Mouse (Mus musculus): ENCODE results near the gene Mat2a. TPM values are rescaled to one million over a fixed set of nuclear protein-coding genes. Genes with fewer than 3 reads are reported as not detected.

The Mat2a gene
- polyA plus RNA-seq, 1 experiment from 2014 or later: 320 TPM

GRCm38 (mm10) chr6:72389471-72389940 lies 49.9 kb downstream of the Mat2a start:
- Histone ChIP-seq H3K4me2 (ENCODE audit: low read length) (peak overlapping the region; percentile 71), H3K4me3 (replicated peaks; ENCODE audit: low read depth, low read length) (peak overlapping the region; percentile 57), H3K9ac (ENCODE audit: low read depth, low read length) (peak overlapping the region; percentile 83), H3K9me3 (replicated peaks; ENCODE audit: low read length) (no peaks in the 10 kb centered on the region), H3K27ac (peak overlapping the region; percentile 99), H3K27me3 (ENCODE audit: insufficient read depth, low read length) (no peaks in the 10 kb centered on the region), H3K4me1 (replicated peaks; ENCODE audit: insufficient read depth, low read length) (peaks cover 27% of the 10 kb centered on the region; the same call in 1 of the 2 replicates), H3K36me3 (ENCODE audit: insufficient read depth, low read length) (peaks cover 7% of the 10 kb centered on the region)
- ATAC-seq (replicated peaks; ENCODE audit: low FRiP score, low read depth) (peak; percentile 11; the same call in 1 of the 2 replicates), DNase-seq (ENCODE audit: low spot score) (peak; percentile 56)
- no peak for TF ChIP-seq CTCF (IDR thresholded peaks at IDR 0.05; ENCODE audit: low read depth)
- 8% methylated on average over 13 of the region's 13 CpGs for WGBS

- no peak for DNase-seq (ENCODE audit: low spot score)
- 78% methylated on average over 6 of the region's 6 CpGs for WGBS
- no peak for TF ChIP-seq CTCF (IDR thresholded peaks at IDR 0.05; ENCODE audit: low read depth)
- Histone ChIP-seq H3K4me3 (replicated peaks; ENCODE audit: low read depth, low read length) (peak overlapping the region; percentile 57; the same call in 1 of the 2 replicates), H3K4me1 (replicated peaks; ENCODE audit: insufficient read depth, low read length) (peaks cover 27% of the 10 kb centered on the region; the same call in 1 of the 2 replicates), H3K9ac (ENCODE audit: low read depth, low read length) (peak overlapping the region; percentile 83; the same call in 1 of the 2 replicates), H3K27me3 (ENCODE audit: insufficient read depth, low read length) (no peaks in the 10 kb centered on the region), H3K36me3 (ENCODE audit: insufficient read depth, low read length) (peaks cover 7% of the 10 kb centered on the region), H3K27ac (peak overlapping the region; percentile 99), H3K9me3 (replicated peaks; ENCODE audit: low read length) (no peaks in the 10 kb centered on the region), H3K4me2 (ENCODE audit: low read length) (peak overlapping the region; percentile 71)
- ATAC-seq (replicated peaks; ENCODE audit: low FRiP score, low read depth): no peak
Observed at GRCm38 (mm10) chr6:72388791-72389329, 50.5 kb downstream of the Mat2a start.

- no peak overlapping the region for H3K4me2 ChIP-seq (ENCODE audit: low read length)
- H3K9ac ChIP-seq (ENCODE audit: low read depth, low read length): no peak overlapping the region
- H3K36me3 ChIP-seq (ENCODE audit: insufficient read depth, low read length): peaks cover 7% of the 10 kb centered on the region
- no peak for ATAC-seq (replicated peaks; ENCODE audit: low FRiP score, low read depth)
- 53% methylated on average over 10 of the region's 10 CpGs for WGBS
- no peaks in the 10 kb centered on the region for H3K9me3 ChIP-seq (replicated peaks; ENCODE audit: low read length)
- H3K27ac ChIP-seq: no peak overlapping the region
- H3K4me3 ChIP-seq (replicated peaks; ENCODE audit: low read depth, low read length): no peak overlapping the region
- no peak for DNase-seq (ENCODE audit: low spot score)
- no peaks in the 10 kb centered on the region for H3K27me3 ChIP-seq (ENCODE audit: insufficient read depth, low read length)
- no peak for TF ChIP-seq CTCF (IDR thresholded peaks at IDR 0.05; ENCODE audit: low read depth)
- peaks cover 27% of the 10 kb centered on the region; the same call in 1 of the 2 replicates for H3K4me1 ChIP-seq (replicated peaks; ENCODE audit: insufficient read depth, low read length)
Observed at GRCm38 (mm10) chr6:72388266-72388665, 51.1 kb downstream of the Mat2a start.

- Histone ChIP-seq H3K4me1 (replicated peaks; ENCODE audit: insufficient read depth, low read length) (peaks cover 27% of the 10 kb centered on the region; the same call in 1 of the 2 replicates), H3K4me3 (replicated peaks; ENCODE audit: low read depth, low read length) (no peak overlapping the region), H3K27ac (no peak overlapping the region), H3K27me3 (ENCODE audit: insufficient read depth, low read length) (no peaks in the 10 kb centered on the region), H3K9me3 (replicated peaks; ENCODE audit: low read length) (no peaks in the 10 kb centered on the region), H3K36me3 (ENCODE audit: insufficient read depth, low read length) (peaks cover 7% of the 10 kb centered on the region), H3K4me2 (ENCODE audit: low read length) (no peak overlapping the region), H3K9ac (ENCODE audit: low read depth, low read length) (no peak overlapping the region)
- no peak for DNase-seq (ENCODE audit: low spot score)
- no peak for TF ChIP-seq CTCF (IDR thresholded peaks at IDR 0.05; ENCODE audit: low read depth)
- WGBS: 62% methylated on average over 3 of the region's 3 CpGs
- ATAC-seq (replicated peaks; ENCODE audit: low FRiP score, low read depth): no peak
Observed at GRCm38 (mm10) chr6:72387816-72388215, 51.5 kb downstream of the Mat2a start.

GRCm38 (mm10) chr6:72386561-72386960 lies 52.8 kb downstream of the Mat2a start:
- Histone ChIP-seq H3K4me1 (replicated peaks; ENCODE audit: insufficient read depth, low read length) (peaks cover 27% of the 10 kb centered on the region; the same call in 1 of the 2 replicates), H3K36me3 (ENCODE audit: insufficient read depth, low read length) (peaks cover 7% of the 10 kb centered on the region), H3K4me3 (replicated peaks; ENCODE audit: low read depth, low read length) (no peak overlapping the region), H3K27me3 (ENCODE audit: insufficient read depth, low read length) (no peaks in the 10 kb centered on the region), H3K9me3 (replicated peaks; ENCODE audit: low read length) (no peaks in the 10 kb centered on the region), H3K27ac (no peak overlapping the region), H3K4me2 (ENCODE audit: low read length) (no peak overlapping the region), H3K9ac (ENCODE audit: low read depth, low read length) (no peak overlapping the region)
- ATAC-seq (replicated peaks; ENCODE audit: low FRiP score, low read depth) (no peak), DNase-seq (ENCODE audit: low spot score) (no peak)
- no peak for TF ChIP-seq CTCF (IDR thresholded peaks at IDR 0.05; ENCODE audit: low read depth)
- WGBS: 98% methylated on average over 2 of the region's 2 CpGs

GRCm38 (mm10) chr6:72385258-72385657 lies 54.1 kb downstream of the Mat2a start:
- Histone ChIP-seq H3K27me3 (ENCODE audit: insufficient read depth, low read length) (no peaks in the 10 kb centered on the region), H3K27ac (no peak overlapping the region), H3K4me1 (replicated peaks; ENCODE audit: insufficient read depth, low read length) (peaks cover 18% of the 10 kb centered on the region; the same call in 1 of the 2 replicates), H3K9me3 (replicated peaks; ENCODE audit: low read length) (no peaks in the 10 kb centered on the region), H3K4me2 (ENCODE audit: low read length) (no peak overlapping the region), H3K9ac (ENCODE audit: low read depth, low read length) (no peak overlapping the region), H3K36me3 (ENCODE audit: insufficient read depth, low read length) (peaks cover 7% of the 10 kb centered on the region), H3K4me3 (replicated peaks; ENCODE audit: low read depth, low read length) (no peak overlapping the region)
- no peak for TF ChIP-seq CTCF (IDR thresholded peaks at IDR 0.05; ENCODE audit: low read depth)
- no peak for DNase-seq (ENCODE audit: low spot score)
- ATAC-seq (replicated peaks; ENCODE audit: low FRiP score, low read depth): no peak
- WGBS: 84% methylated on average over 4 of the region's 4 CpGs

All from kidney, postnatal 0 days (tissue).